Mouse (Mus musculus): ENCODE data around the gene Frmd4a. TPM values are rescaled to one million over a fixed set of nuclear protein-coding genes. Genes with fewer than 3 reads are reported as not detected.
A peak's percentile ranks its signal among the peaks of the same experiment; 100 is the strongest.

Frmd4a gene
- polyA plus RNA-seq, 1 experiment from 2014 or later, result 49.1 TPM

- no peak overlapping the region for H3K4me3 ChIP-seq
Observed at GRCm38 (mm10) chr2:4083877-4084276, 66.4 kb downstream of the Frmd4a start.

DNA sequence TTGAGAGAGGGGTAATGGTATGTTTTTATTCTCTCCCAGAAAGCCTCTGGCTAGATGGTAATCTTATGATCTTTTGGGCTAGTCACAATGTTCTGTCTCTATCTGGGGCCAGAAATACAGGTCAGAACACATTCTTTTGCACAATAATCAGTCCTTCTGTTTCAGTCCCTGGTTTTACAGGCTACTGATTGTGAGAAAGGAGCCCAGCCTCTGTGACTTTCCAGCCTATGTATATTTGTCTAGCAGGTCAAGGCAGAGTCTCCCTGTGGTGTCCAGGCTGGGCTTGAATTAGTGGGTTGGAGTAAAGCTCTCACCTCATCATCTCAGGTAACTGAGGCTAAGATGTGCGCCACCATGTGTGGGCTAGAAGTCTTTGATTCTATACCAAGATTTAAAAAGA, 80.1 kb downstream of the Frmd4a start:
- Histone ChIP-seq H3K4me1 (replicated peaks) (peaks cover 15% of the 10 kb centered on the region), H3K27me3 (ENCODE audit: insufficient read depth, poor library complexity, severe bottlenecking) (no peaks in the 10 kb centered on the region), H3K9me3 (no peaks in the 10 kb centered on the region), H3K36me3 (no peaks in the 10 kb centered on the region), H3K4me3 (no peak overlapping the region), H3K27ac (no peak overlapping the region)
- no peak for DNase-seq (ENCODE audit: low spot score)
- 85% methylated on average over 1 of the region's 1 CpGs for WGBS

More at GRCm38 (mm10) chr2:4083877-4084276, 66.4 kb downstream of the Frmd4a start:
- H3K9me3 ChIP-seq, result 0 out of 2 replicates have a peak, but pooled peaks cover 3% of the 10 kb centered on the region
- no peak overlapping the region; the same call in 1 of the 2 replicates for H3K27ac ChIP-seq
- H3K4me1 ChIP-seq (replicated peaks), result peaks cover 9% of the 10 kb centered on the region; the same call in 1 of the 2 replicates
- no peaks in the 10 kb centered on the region for H3K36me3 ChIP-seq
- DNase-seq (ENCODE audit: low spot score), result no peak
- no peaks in the 10 kb centered on the region for H3K27me3 ChIP-seq (ENCODE audit: insufficient read depth, poor library complexity, severe bottlenecking)
- 68% methylated on average over 6 of the region's 6 CpGs for WGBS

DNA sequence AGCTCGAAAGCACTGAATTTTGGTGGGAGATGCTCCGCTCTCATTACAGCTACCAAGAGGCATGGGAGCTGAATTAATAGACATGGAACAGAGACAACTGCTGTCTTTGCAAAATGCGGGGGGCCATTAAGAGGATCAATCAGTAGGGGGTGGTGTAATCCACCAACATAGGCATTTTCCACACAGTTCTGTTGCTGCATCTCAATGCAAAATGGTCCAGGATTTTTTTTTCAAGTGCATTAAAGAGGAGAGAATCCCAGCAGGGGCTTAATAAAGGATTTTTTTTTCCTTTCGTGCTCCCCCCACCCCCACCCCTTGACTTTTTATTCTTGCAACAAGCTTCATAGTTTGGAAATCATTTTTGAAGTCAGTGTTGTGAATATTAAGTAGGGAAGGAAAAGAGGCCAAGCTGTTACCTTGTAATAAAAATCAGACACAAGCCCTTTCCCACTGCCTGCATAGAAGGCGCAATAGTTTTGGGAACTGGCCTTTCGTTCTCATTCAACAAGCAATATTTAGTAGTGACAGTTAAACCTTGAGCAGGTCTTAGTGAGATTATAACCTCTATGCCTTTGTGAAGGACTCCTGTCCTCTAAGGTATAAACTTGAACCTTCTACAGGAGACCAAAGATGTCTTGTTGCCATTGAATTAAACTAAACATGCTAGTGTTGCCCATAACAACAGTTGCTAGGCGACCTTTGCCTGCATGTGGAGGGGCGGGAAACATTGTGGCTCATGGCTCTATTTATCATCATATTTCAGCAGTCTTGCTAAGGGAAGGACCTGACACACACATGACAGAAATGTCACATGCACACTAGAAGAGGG, 81.6 kb downstream of the Frmd4a start:
- Histone ChIP-seq H3K27me3 (ENCODE audit: insufficient read depth, poor library complexity, severe bottlenecking) (no peaks in the 10 kb centered on the region), H3K4me3 (no peak overlapping the region), H3K4me1 (replicated peaks) (peaks cover 15% of the 10 kb centered on the region), H3K9me3 (no peaks in the 10 kb centered on the region), H3K27ac (0 out of 2 replicates have a peak overlapping the region, but pooled peaks have one; percentile 16), H3K36me3 (no peaks in the 10 kb centered on the region)
- WGBS, result 52% methylated on average over 8 of the region's 8 CpGs
- DNase-seq (ENCODE audit: low spot score), result peak; percentile 55

- Histone ChIP-seq H3K9me3 (no peaks in the 10 kb centered on the region), H3K4me1 (replicated peaks) (peaks cover 15% of the 10 kb centered on the region), H3K4me3 (no peak overlapping the region), H3K27ac (0 out of 2 replicates have a peak overlapping the region, but pooled peaks have one; percentile 16), H3K27me3 (ENCODE audit: insufficient read depth, poor library complexity, severe bottlenecking) (no peaks in the 10 kb centered on the region), H3K36me3 (no peaks in the 10 kb centered on the region)
- no peak for DNase-seq (ENCODE audit: low spot score)
Observed at GRCm38 (mm10) chr2:4099777-4100104, 82.2 kb downstream of the Frmd4a start.

DNA sequence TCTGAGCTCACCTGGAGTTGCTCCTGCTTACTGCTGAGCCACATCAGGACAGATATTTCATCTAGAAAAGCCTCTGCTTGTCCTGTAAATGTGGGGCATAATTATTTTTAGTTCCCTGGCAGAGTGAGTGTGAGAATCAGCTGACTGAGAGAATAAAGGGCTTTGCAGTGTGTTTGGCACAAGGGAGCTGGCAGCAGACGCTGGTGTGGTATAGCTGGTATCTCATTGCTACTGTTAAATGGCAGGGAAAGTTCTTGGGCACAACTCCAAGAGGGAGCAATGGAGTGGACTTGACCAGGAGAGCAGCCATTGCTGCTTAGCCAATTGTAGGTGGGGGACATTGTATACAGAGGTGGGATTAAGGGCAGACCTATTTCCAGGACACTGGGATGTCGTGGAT, 83.9 kb downstream of the Frmd4a start:
- H3K36me3 ChIP-seq, result no peaks in the 10 kb centered on the region
- WGBS, result 82% methylated on average over 2 of the region's 2 CpGs
- H3K9me3 ChIP-seq, result no peaks in the 10 kb centered on the region
- no peak overlapping the region for H3K4me3 ChIP-seq
- peaks cover 15% of the 10 kb centered on the region for H3K4me1 ChIP-seq (replicated peaks)
- no peak for DNase-seq (ENCODE audit: low spot score)
- no peaks in the 10 kb centered on the region for H3K27me3 ChIP-seq (ENCODE audit: insufficient read depth, poor library complexity, severe bottlenecking)
- no peak overlapping the region for H3K27ac ChIP-seq

GRCm38 (mm10) chr2:4113303-4113920, 95.9 kb downstream of the Frmd4a start:
- DNase-seq (ENCODE audit: low spot score), result no peak
- WGBS, result 72% methylated on average over 7 of the region's 7 CpGs
- no peak overlapping the region for H3K27ac ChIP-seq
- no peaks in the 10 kb centered on the region for H3K36me3 ChIP-seq
- H3K4me1 ChIP-seq (replicated peaks), result no peaks in the 10 kb centered on the region
- H3K9me3 ChIP-seq, result no peaks in the 10 kb centered on the region
- H3K27me3 ChIP-seq (ENCODE audit: insufficient read depth, poor library complexity, severe bottlenecking), result no peaks in the 10 kb centered on the region
- H3K4me3 ChIP-seq, result no peak overlapping the region

DNA sequence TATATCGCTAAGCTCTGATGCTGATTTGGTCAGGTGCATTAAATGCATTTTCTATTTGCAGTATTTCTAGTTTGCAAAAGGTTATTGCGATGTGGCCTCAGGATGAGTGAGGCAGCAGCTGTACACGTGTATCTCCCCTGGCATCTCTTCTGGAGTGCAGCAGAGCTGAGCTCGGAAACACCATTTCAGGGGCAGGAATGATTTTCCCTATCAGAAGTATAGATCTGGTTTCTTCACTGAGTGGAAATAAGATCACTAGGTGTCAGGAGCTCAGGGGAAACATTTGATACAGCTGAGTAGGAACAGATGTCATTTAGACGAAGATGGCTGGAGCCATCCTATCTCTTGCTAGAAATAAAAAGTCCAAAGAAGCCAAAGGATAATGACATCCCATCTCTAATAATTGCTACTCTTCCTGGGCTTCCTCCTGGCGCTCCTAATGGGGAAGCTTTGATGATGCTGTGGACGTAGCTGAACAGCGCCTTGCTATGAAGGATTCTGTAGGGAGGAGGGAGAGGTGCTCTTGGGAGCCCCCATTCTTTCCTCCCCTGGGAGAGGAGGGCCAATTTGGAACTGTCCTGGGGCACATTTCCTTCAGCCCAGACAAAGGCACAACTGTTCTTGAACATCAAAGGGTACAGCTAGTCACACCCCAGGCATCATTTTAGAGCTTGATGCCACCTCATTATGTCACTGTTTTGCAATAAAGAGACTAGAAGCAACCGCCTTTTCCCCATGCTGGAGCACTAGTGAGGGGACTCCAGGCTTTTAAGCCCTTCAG, 102.4 kb downstream of the Frmd4a start:
- no peak for DNase-seq (ENCODE audit: low spot score)
- Histone ChIP-seq H3K4me1 (replicated peaks) (peaks cover 8% of the 10 kb centered on the region; the same call in 1 of the 2 replicates), H3K36me3 (no peaks in the 10 kb centered on the region), H3K27ac (no peak overlapping the region), H3K27me3 (ENCODE audit: insufficient read depth, poor library complexity, severe bottlenecking) (no peaks in the 10 kb centered on the region), H3K9me3 (no peaks in the 10 kb centered on the region), H3K4me3 (no peak overlapping the region)
- WGBS, result 63% methylated on average over 9 of the region's 9 CpGs

DNA sequence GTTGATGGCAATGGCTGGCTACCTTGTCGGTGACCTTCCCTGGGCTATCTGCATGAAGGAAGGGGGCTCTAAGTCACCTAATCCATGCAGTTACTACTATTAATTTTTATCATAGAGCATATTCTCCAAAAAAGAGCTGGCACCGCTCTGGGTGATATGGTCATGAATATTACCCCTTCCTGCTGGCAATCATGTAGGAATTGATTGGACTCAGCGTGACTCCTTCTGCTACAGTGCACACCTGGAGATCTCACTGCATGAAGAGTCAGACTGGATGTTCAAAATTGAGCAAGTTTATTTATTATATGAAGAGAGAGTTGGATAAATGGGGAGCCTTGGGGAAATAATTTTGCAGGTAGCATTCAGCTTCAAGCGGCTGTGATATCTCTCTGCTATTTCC, 113.7 kb downstream of the Frmd4a start:
- Histone ChIP-seq H3K9me3 (no peaks in the 10 kb centered on the region), H3K4me1 (replicated peaks) (no peaks in the 10 kb centered on the region), H3K27ac (no peak overlapping the region), H3K36me3 (no peaks in the 10 kb centered on the region), H3K4me3 (no peak overlapping the region), H3K27me3 (ENCODE audit: insufficient read depth, poor library complexity, severe bottlenecking) (no peaks in the 10 kb centered on the region)
- no peak for DNase-seq (ENCODE audit: low spot score)
- WGBS, result 91% methylated on average over 4 of the region's 4 CpGs

GRCm38 (mm10) chr2:4137493-4137892, 120.0 kb downstream of the Frmd4a start:
- H3K9me3 ChIP-seq, result no peaks in the 10 kb centered on the region
- H3K27ac ChIP-seq, result no peak overlapping the region
- no peak for DNase-seq (ENCODE audit: low spot score)
- no peaks in the 10 kb centered on the region for H3K27me3 ChIP-seq (ENCODE audit: insufficient read depth, poor library complexity, severe bottlenecking)
- WGBS, result 89% methylated on average over 3 of the region's 3 CpGs
- peaks cover 11% of the 10 kb centered on the region for H3K4me1 ChIP-seq (replicated peaks)
- H3K4me3 ChIP-seq, result no peak overlapping the region
- H3K36me3 ChIP-seq, result no peaks in the 10 kb centered on the region

DNA sequence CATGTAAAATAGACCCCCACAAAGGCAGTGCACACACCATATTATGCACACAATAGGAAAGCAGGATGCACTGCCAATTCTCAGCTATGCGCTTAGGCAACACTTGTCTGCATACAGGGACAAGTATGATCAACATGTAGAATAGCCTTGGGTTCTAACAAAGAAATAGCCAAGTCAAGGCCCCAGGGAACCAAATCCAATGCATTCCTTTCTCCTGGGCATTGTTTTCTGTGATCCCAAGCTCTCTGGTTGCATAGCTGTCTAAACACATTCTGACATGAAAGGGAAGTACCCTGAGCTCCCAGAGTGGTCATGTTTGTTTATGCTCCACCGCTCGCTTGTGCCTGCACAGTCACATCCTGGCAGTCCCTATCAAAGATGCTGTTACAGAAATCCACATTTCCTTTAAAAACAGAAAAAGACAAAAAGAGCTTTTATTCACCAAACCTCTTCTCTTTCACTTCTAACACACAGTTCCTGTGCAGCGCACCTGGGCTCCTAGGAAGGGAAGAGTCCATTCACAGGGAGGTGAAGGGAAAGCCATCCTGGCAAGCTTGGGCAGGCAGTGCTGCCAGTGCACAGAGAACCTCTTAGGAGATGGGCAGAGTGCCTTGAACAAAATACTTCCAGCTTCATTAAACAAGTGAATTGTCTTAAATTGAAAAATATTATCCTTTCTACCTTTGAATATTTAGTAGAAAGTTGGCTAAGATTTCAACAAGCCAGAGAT, 124.9 kb downstream of the Frmd4a start:
- Histone ChIP-seq H3K27ac (peak overlapping the region; percentile 57), H3K9me3 (no peaks in the 10 kb centered on the region), H3K4me3 (no peak overlapping the region), H3K27me3 (ENCODE audit: insufficient read depth, poor library complexity, severe bottlenecking) (no peaks in the 10 kb centered on the region), H3K4me1 (replicated peaks) (peaks cover 13% of the 10 kb centered on the region), H3K36me3 (no peaks in the 10 kb centered on the region)
- 32% methylated on average over 4 of the region's 4 CpGs for WGBS
- peak; percentile 20 for DNase-seq (ENCODE audit: low spot score)

GRCm38 (mm10) chr2:4144424-4144823, 126.9 kb downstream of the Frmd4a start:
- H3K27ac ChIP-seq, result no peak overlapping the region
- H3K36me3 ChIP-seq, result no peaks in the 10 kb centered on the region
- no peak overlapping the region for H3K4me3 ChIP-seq
- H3K4me1 ChIP-seq (replicated peaks), result peaks cover 13% of the 10 kb centered on the region
- no peaks in the 10 kb centered on the region for H3K27me3 ChIP-seq (ENCODE audit: insufficient read depth, poor library complexity, severe bottlenecking)
- DNase-seq (ENCODE audit: low spot score), result no peak
- 89% methylated on average over 4 of the region's 4 CpGs for WGBS
- no peaks in the 10 kb centered on the region for H3K9me3 ChIP-seq

DNA sequence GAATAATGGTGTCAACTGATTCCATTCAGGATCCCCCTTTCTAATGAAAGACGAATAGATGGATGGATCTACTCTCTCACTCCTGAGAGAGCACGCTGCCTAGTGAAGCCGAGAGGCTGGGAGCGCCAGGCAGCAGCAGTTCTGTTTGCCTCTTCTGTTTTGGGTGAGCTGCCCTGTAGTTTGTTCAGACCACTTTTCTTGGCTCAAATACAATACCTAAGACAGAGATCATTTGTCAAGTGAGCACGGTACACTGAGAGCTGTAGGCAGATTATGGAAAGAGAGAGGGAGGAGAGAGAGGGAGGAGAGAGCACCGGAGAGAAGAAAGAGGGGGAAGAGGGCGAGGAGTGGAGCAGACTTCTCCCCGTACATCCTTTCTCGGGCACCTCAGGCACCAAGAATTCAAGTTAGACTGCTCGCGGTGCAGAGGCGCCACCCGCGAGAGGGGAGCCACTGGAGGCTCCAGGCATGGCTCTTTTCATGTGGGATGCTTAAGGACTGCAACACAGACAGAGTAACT, 135.1 kb downstream of the Frmd4a start:
- 3% methylated on average over 14 of the region's 14 CpGs for WGBS
- Histone ChIP-seq H3K4me3 (peak overlapping the region; percentile 54), H3K27me3 (ENCODE audit: insufficient read depth, poor library complexity, severe bottlenecking) (peaks cover 9% of the 10 kb centered on the region), H3K36me3 (no peaks in the 10 kb centered on the region), H3K9me3 (no peaks in the 10 kb centered on the region), H3K27ac (peak overlapping the region; percentile 90), H3K4me1 (replicated peaks) (peaks cover 70% of the 10 kb centered on the region)
- no peak for DNase-seq (ENCODE audit: low spot score)

Measured in hindbrain, embryonic 10.5 days (tissue).